Mouse (Mus musculus): ENCODE measurements at regions not wholly inside any gene's neighbourhood (a gene's known extent, or its start where the extent isn't known, plus 50 kb on each side); places are given as distances from the start of the nearest gene placed in this dataset.
"Not testable (repeated sequence)": the region's sequence is repeated elsewhere in the genome, so short reads cannot be mapped to it uniquely, and the experiment has no call there.

GRCm38 (mm10) chr14:54147546-54147945 lies 106.4 kb downstream of the Dad1 start:
- H3K4me2 ChIP-seq (replicated peaks), result no peak overlapping the region
- no peaks in the 10 kb centered on the region for H3K27me3 ChIP-seq
- 72% methylated on average over 6 of the region's 7 CpGs for WGBS
- H3K4me1 ChIP-seq, result peaks cover 6% of the 10 kb centered on the region; the same call in 1 of the 2 replicates
- H3K27ac ChIP-seq, result no peak overlapping the region
- no peak overlapping the region for H3K9ac ChIP-seq
- ATAC-seq (ENCODE audit: low FRiP score, low read depth), result no peak
- H3K4me3 ChIP-seq, result no peak overlapping the region
- no peaks in the 10 kb centered on the region for H3K9me3 ChIP-seq
- H3K36me3 ChIP-seq, result no peaks in the 10 kb centered on the region

- Histone ChIP-seq H3K27ac (no peak overlapping the region), H3K9ac (no peak overlapping the region), H3K27me3 (no peaks in the 10 kb centered on the region), H3K4me2 (replicated peaks) (no peak overlapping the region), H3K4me3 (no peak overlapping the region), H3K4me1 (peaks cover 6% of the 10 kb centered on the region; the same call in 1 of the 2 replicates), H3K9me3 (no peaks in the 10 kb centered on the region), H3K36me3 (no peaks in the 10 kb centered on the region)
- ATAC-seq (ENCODE audit: low FRiP score, low read depth), result no peak
- WGBS, result 39% methylated on average over 11 of the region's 11 CpGs
Measured at GRCm38 (mm10) chr14:54145743-54146741, 107.9 kb downstream of the Dad1 start.

GRCm38 (mm10) chr14:54143828-54144227 lies 110.1 kb downstream of the Dad1 start:
- no peak overlapping the region for H3K27ac ChIP-seq
- no peak overlapping the region for H3K4me3 ChIP-seq
- no peaks in the 10 kb centered on the region for H3K36me3 ChIP-seq
- no peaks in the 10 kb centered on the region for H3K9me3 ChIP-seq
- no peak; the same call in 1 of the 2 replicates for ATAC-seq (ENCODE audit: low FRiP score, low read depth)
- H3K9ac ChIP-seq, result no peak overlapping the region
- peaks cover 6% of the 10 kb centered on the region; the same call in 1 of the 2 replicates for H3K4me1 ChIP-seq
- WGBS, result 64% methylated on average over 1 of the region's 1 CpGs
- no peak overlapping the region for H3K4me2 ChIP-seq (replicated peaks)
- H3K27me3 ChIP-seq, result no peaks in the 10 kb centered on the region

- ATAC-seq (ENCODE audit: low FRiP score, low read depth), result no peak
- Histone ChIP-seq H3K27ac (no peak overlapping the region), H3K9me3 (no peaks in the 10 kb centered on the region), H3K36me3 (no peaks in the 10 kb centered on the region), H3K27me3 (no peaks in the 10 kb centered on the region), H3K9ac (no peak overlapping the region), H3K4me3 (no peak overlapping the region), H3K4me2 (replicated peaks) (no peak overlapping the region), H3K4me1 (no peaks in the 10 kb centered on the region)
- WGBS, result 88% methylated on average over 3 of the region's 3 CpGs
Measured at GRCm38 (mm10) chr14:54138288-54138687, 115.6 kb downstream of the Dad1 start.

GRCm38 (mm10) chr14:54136538-54136937 lies 117.4 kb downstream of the Dad1 start:
- Histone ChIP-seq H3K36me3 (no peaks in the 10 kb centered on the region), H3K4me1 (no peaks in the 10 kb centered on the region), H3K4me3 (no peak overlapping the region), H3K4me2 (replicated peaks) (no peak overlapping the region), H3K9me3 (no peaks in the 10 kb centered on the region), H3K9ac (no peak overlapping the region), H3K27me3 (no peaks in the 10 kb centered on the region), H3K27ac (no peak overlapping the region)
- ATAC-seq (ENCODE audit: low FRiP score, low read depth), result no peak
- 74% methylated on average over 3 of the region's 3 CpGs for WGBS

- Histone ChIP-seq H3K9me3 (no peaks in the 10 kb centered on the region), H3K27me3 (no peaks in the 10 kb centered on the region), H3K36me3 (no peaks in the 10 kb centered on the region), H3K4me2 (replicated peaks) (no peak overlapping the region), H3K4me1 (peaks cover 15% of the 10 kb centered on the region), H3K4me3 (no peak overlapping the region), H3K27ac (no peak overlapping the region), H3K9ac (no peak overlapping the region)
- ATAC-seq (ENCODE audit: low FRiP score, low read depth), result no peak
- WGBS, result 28% methylated on average over 4 of the region's 4 CpGs
Measured at GRCm38 (mm10) chr14:54128334-54128733, 125.6 kb downstream of the Dad1 start.

- Histone ChIP-seq H3K36me3 (no peaks in the 10 kb centered on the region), H3K4me3 (no peak overlapping the region), H3K27ac (no peak overlapping the region), H3K9ac (no peak overlapping the region), H3K9me3 (no peaks in the 10 kb centered on the region), H3K4me1 (peaks cover 27% of the 10 kb centered on the region), H3K4me2 (replicated peaks) (no peak overlapping the region), H3K27me3 (no peaks in the 10 kb centered on the region)
- ATAC-seq (ENCODE audit: low FRiP score, low read depth), result no peak
Measured at GRCm38 (mm10) chr14:54125510-54125909, 128.4 kb downstream of the Dad1 start.

- no peaks in the 10 kb centered on the region for H3K36me3 ChIP-seq
- H3K4me3 ChIP-seq, result no peak overlapping the region
- no peak for ATAC-seq (ENCODE audit: low FRiP score, low read depth)
- peaks cover 23% of the 10 kb centered on the region for H3K4me1 ChIP-seq
- H3K27ac ChIP-seq, result no peak overlapping the region
- no peaks in the 10 kb centered on the region for H3K27me3 ChIP-seq
- 0 out of 2 replicates have a peak, but pooled peaks cover 2% of the 10 kb centered on the region for H3K9me3 ChIP-seq
- no peak overlapping the region for H3K4me2 ChIP-seq (replicated peaks)
- 58% methylated on average over 7 of the region's 7 CpGs for WGBS
- no peak overlapping the region for H3K9ac ChIP-seq
Measured at GRCm38 (mm10) chr14:54121973-54122372, 131.9 kb downstream of the Dad1 start.

- no peaks in the 10 kb centered on the region for H3K27me3 ChIP-seq
- no peaks in the 10 kb centered on the region for H3K36me3 ChIP-seq
- H3K4me2 ChIP-seq (replicated peaks), result no peak overlapping the region
- no peak overlapping the region for H3K4me3 ChIP-seq
- no peak overlapping the region for H3K27ac ChIP-seq
- ATAC-seq (ENCODE audit: low FRiP score, low read depth), result no peak
- 67% methylated on average over 4 of the region's 4 CpGs for WGBS
- 0 out of 2 replicates have a peak, but pooled peaks cover 2% of the 10 kb centered on the region for H3K9me3 ChIP-seq
- H3K9ac ChIP-seq, result no peak overlapping the region
- peaks cover 23% of the 10 kb centered on the region for H3K4me1 ChIP-seq
Measured at GRCm38 (mm10) chr14:54121340-54121739, 132.6 kb downstream of the Dad1 start.

GRCm38 (mm10) chr14:54120194-54120593 lies 133.7 kb downstream of the Dad1 start:
- Histone ChIP-seq H3K9me3 (0 out of 2 replicates have a peak, but pooled peaks cover 2% of the 10 kb centered on the region), H3K27me3 (no peaks in the 10 kb centered on the region), H3K4me3 (no peak overlapping the region), H3K27ac (no peak overlapping the region), H3K4me2 (replicated peaks) (no peak overlapping the region), H3K9ac (no peak overlapping the region), H3K4me1 (peaks cover 18% of the 10 kb centered on the region), H3K36me3 (no peaks in the 10 kb centered on the region)
- ATAC-seq (ENCODE audit: low FRiP score, low read depth), result no peak
- 89% methylated on average over 5 of the region's 5 CpGs for WGBS

- WGBS, result 96% methylated on average over 8 of the region's 8 CpGs
Measured at GRCm38 (mm10) chr14:54117607-54118006, 136.3 kb downstream of the Dad1 start.

GRCm38 (mm10) chr14:54113216-54113615 lies 140.7 kb downstream of the Dad1 start:
- WGBS, result 71% methylated on average over 2 of the region's 2 CpGs
- no peak overlapping the region for H3K27ac ChIP-seq

More at GRCm38 (mm10) chr14:54117607-54118006, 136.3 kb downstream of the Dad1 start:
- H3K27me3 ChIP-seq; ATAC-seq (ENCODE audit: low FRiP score, low read depth); H3K27ac ChIP-seq; H3K36me3 ChIP-seq; H3K9me3 ChIP-seq; H3K9ac ChIP-seq; H3K4me2 ChIP-seq (replicated peaks); H3K4me3 ChIP-seq: not testable (repeated sequence)
- peaks cover 12% of the 10 kb centered on the region for H3K4me1 ChIP-seq

More at GRCm38 (mm10) chr14:54113216-54113615, 140.7 kb downstream of the Dad1 start:
- Histone ChIP-seq H3K4me3 (no peak overlapping the region), H3K9me3 (0 out of 2 replicates have a peak, but pooled peaks cover 2% of the 10 kb centered on the region), H3K36me3 (no peaks in the 10 kb centered on the region), H3K4me2 (replicated peaks) (no peak overlapping the region), H3K27me3 (no peaks in the 10 kb centered on the region), H3K4me1 (peaks cover 32% of the 10 kb centered on the region), H3K9ac (no peak overlapping the region)
- ATAC-seq (ENCODE audit: low FRiP score, low read depth), result no peak

All from limb, embryonic 13.5 days (tissue).